Mouse (Mus musculus) CH12.LX (cell line): ENCODE results near the gene Cnbp. TPM values are rescaled to one million over a fixed set of nuclear protein-coding genes. Genes with fewer than 3 reads are reported as not detected.

Experiments used
- DNase-seq: peaks from one replicate; pipeline ENCODE4 v3.0.0-alpha.2; 2013; ENCODE audit errors: extremely low read depth
- H3K27ac ChIP-seq: 2 replicates; pipeline ENCODE4 v1.5.1; 2012; ENCODE audit warnings: low read depth, mild to moderate bottlenecking, control low read depth, moderate library complexity; ENCODE audit not compliant: insufficient read depth
- H3K27me3 ChIP-seq: replicated peaks from 2 replicates; pipeline ENCODE3; 2012; ENCODE audit warnings: inconsistent platforms
- H3K36me3 ChIP-seq, 2 experiments: replicated peaks in 1 of 2; 2 replicates each; pipeline versions ENCODE3 to v1.6.1; 2012; ENCODE audit warnings: inconsistent platforms in 1 of 2, low read length in 1 of 2, mild to moderate bottlenecking in 1 of 2, mixed read lengths in 1 of 2, moderate library complexity in 1 of 2; ENCODE audit not compliant: control insufficient read depth in 1 of 2, insufficient read depth in 1 of 2
- H3K4me1 ChIP-seq, 2 experiments: 2 replicates each; pipeline ENCODE4 v1.6.1; 2012; ENCODE audit warnings: inconsistent platforms in 1 of 2, moderate library complexity in 1 of 2; ENCODE audit not compliant: insufficient read depth in 2 of 2, control insufficient read depth in 1 of 2
- H3K4me2 ChIP-seq: 2 replicates; pipeline ENCODE4 v1.6.1; 2012; ENCODE audit warnings: low read depth, mild to moderate bottlenecking, control low read depth; ENCODE audit not compliant: poor library complexity, insufficient read depth, severe bottlenecking
- H3K4me3 ChIP-seq, 3 experiments: fragments of 150-350 bp in 1 of 3; sonication (generic) in 1 of 3; replicated peaks in 1 of 3; 2 replicates each; pipeline versions ENCODE3 to v1.5.1; 2011 to 2012; ENCODE audit warnings: low read depth in 2 of 3, low read length in 2 of 3, mild to moderate bottlenecking in 2 of 3, moderate library complexity in 2 of 3, control low read depth in 1 of 3, improper control_type of control experiment in 1 of 3, inconsistent platforms in 1 of 3, mixed read lengths in 1 of 3; ENCODE audit not compliant: poor library complexity in 1 of 3
- H3K79me2 ChIP-seq: replicated peaks from 2 replicates; pipeline ENCODE4 v1.6.1; 2012; ENCODE audit warnings: mild to moderate bottlenecking, moderate library complexity; ENCODE audit not compliant: control insufficient read depth, poor library complexity, insufficient read depth, severe bottlenecking; ENCODE audit errors: extremely low read depth
- H3K9ac ChIP-seq: 2 replicates; pipeline ENCODE4 v1.6.1; 2012; ENCODE audit warnings: low read depth, mild to moderate bottlenecking, control low read depth, moderate library complexity; ENCODE audit not compliant: insufficient read depth
- H3K9me3 ChIP-seq: replicated peaks from 2 replicates; pipeline ENCODE3; 2012; ENCODE audit warnings: low read length, inconsistent platforms, mixed read lengths
- BHLHE40 ChIP-seq: IDR thresholded peaks from 2 replicates; pipeline ENCODE4 v1.6.1; 2011; ENCODE audit warnings: mild to moderate bottlenecking, low read depth, low read length, improper control_type of control experiment
- CHD1 ChIP-seq: IDR thresholded peaks from 2 replicates; pipeline ENCODE4 v1.6.1; 2012; ENCODE audit warnings: low read depth, low read length, improper control_type of control experiment, inconsistent platforms
- ELF1 ChIP-seq: IDR thresholded peaks from 2 replicates; pipeline ENCODE4 v1.6.1; 2014; ENCODE audit warnings: low read depth, mild to moderate bottlenecking, inconsistent platforms, low read length, improper control_type of control experiment
- GABPA ChIP-seq: IDR thresholded peaks from 2 replicates; pipeline ENCODE4 v1.6.1; 2012; ENCODE audit warnings: low read depth, low read length, improper control_type of control experiment, inconsistent platforms; ENCODE audit not compliant: insufficient replicate concordance
- IRF4 ChIP-seq: IDR thresholded peaks from 2 replicates; pipeline ENCODE4 v1.6.1; 2014; ENCODE audit warnings: low read depth, mild to moderate bottlenecking, inconsistent platforms, low read length, improper control_type of control experiment
- JUN ChIP-seq: IDR thresholded peaks from 2 replicates; pipeline ENCODE4 v1.6.1; 2011; ENCODE audit warnings: low read depth, mild to moderate bottlenecking, low read length, improper control_type of control experiment, moderate library complexity; ENCODE audit not compliant: insufficient read depth
- JUND ChIP-seq: conservative IDR thresholded peaks from 2 replicates; pipeline ENCODE4 v1.6.1; 2011; ENCODE audit warnings: low read depth, low read length, improper control_type of control experiment
- KAT2A ChIP-seq: IDR thresholded peaks from 2 replicates; pipeline ENCODE4 v1.6.1; 2012; ENCODE audit warnings: low read length, improper control_type of control experiment, inconsistent platforms; ENCODE audit not compliant: insufficient replicate concordance
- MAFK ChIP-seq: IDR thresholded peaks from 2 replicates; pipeline ENCODE4 v1.6.1; 2011; ENCODE audit warnings: low read length, improper control_type of control experiment; ENCODE audit not compliant: insufficient replicate concordance
- MAZ ChIP-seq: IDR thresholded peaks from 2 replicates; pipeline ENCODE4 v1.6.1; 2012; ENCODE audit warnings: low read depth, mild to moderate bottlenecking, inconsistent platforms, low read length, improper control_type of control experiment, moderate library complexity
- NRF1 ChIP-seq: IDR thresholded peaks from 2 replicates; pipeline ENCODE4 v1.6.1; 2014; ENCODE audit warnings: low read depth, mild to moderate bottlenecking, inconsistent platforms, low read length, improper control_type of control experiment, moderate library complexity
- POLR2A ChIP-seq: IDR thresholded peaks from 2 replicates; pipeline ENCODE4 v1.6.1; 2011; ENCODE audit warnings: low read depth, mild to moderate bottlenecking, improper control_type of control experiment, low read length
- POLR2AphosphoS2 ChIP-seq: IDR thresholded peaks from 2 replicates; pipeline ENCODE4 v1.6.1; 2011; ENCODE audit warnings: low read depth, low read length, improper control_type of control experiment
- RAD21 ChIP-seq: IDR thresholded peaks from 2 replicates; pipeline ENCODE4 v1.6.1; 2011; ENCODE audit warnings: low read depth, mild to moderate bottlenecking, low read length, improper control_type of control experiment, moderate library complexity
- RCOR1 ChIP-seq: conservative IDR thresholded peaks from 2 replicates; pipeline ENCODE4 v1.6.1; 2012; ENCODE audit warnings: low read depth, mild to moderate bottlenecking, inconsistent platforms, low read length, improper control_type of control experiment
- SMC3 ChIP-seq: IDR thresholded peaks from 2 replicates; pipeline ENCODE4 v1.6.1; 2011; ENCODE audit warnings: low read depth, low read length, improper control_type of control experiment
- TBP ChIP-seq: conservative IDR thresholded peaks from 2 replicates; pipeline ENCODE4 v1.6.1; 2011; ENCODE audit warnings: low read depth, low read length, improper control_type of control experiment
- UBTF ChIP-seq: IDR thresholded peaks from 2 replicates; pipeline ENCODE4 v1.6.1; 2012; ENCODE audit warnings: low read depth, mild to moderate bottlenecking, inconsistent platforms, low read length, improper control_type of control experiment, moderate library complexity
- USF1 ChIP-seq: IDR thresholded peaks from 2 replicates; pipeline ENCODE4 v1.6.1; 2014; ENCODE audit warnings: low read depth, mild to moderate bottlenecking, inconsistent platforms, low read length, improper control_type of control experiment
- ZMIZ1 ChIP-seq: IDR thresholded peaks from 2 replicates; pipeline ENCODE4 v1.6.1; 2012; ENCODE audit warnings: low read depth, mild to moderate bottlenecking, inconsistent platforms, low read length, improper control_type of control experiment
- ZNF384 ChIP-seq: IDR thresholded peaks from 2 replicates; pipeline ENCODE4 v1.6.1; 2012; ENCODE audit warnings: low read depth, low read length, improper control_type of control experiment, inconsistent platforms
- dilution Hi-C: fragments of 300-500 bp; cut with MboI; formaldehyde crosslinking; loops from 2 replicates; pipeline ENCODE4 v1.14.3; 2020; ENCODE audit warnings: low sequenced_read_pairs; ENCODE audit not compliant: extremely low pct_unique_long_range_greater_than_20kb, extremely low pct_ligation_motif_present
- in situ Hi-C: fragments of 300-500 bp; cut with MboI; formaldehyde crosslinking; loops from 3 replicates; pipeline ENCODE4 v1.14.3; 2019; ENCODE audit warnings: low sequenced_read_pairs, low pct_ligation_motif_present, low pct_unique_long_range_greater_than_20kb, mixed read lengths
- polyA plus RNA-seq: library from polyadenylated mRNA; unstranded; fragments of >175 nt; gene quantifications from 2 replicates; pipeline ENCODE4 v1.2.1, GENCODE M21; 2012; ENCODE audit warnings: low read depth; ENCODE audit not compliant: insufficient read length
- total RNA-seq, 2 experiments: library from RNA; depleted of rRNA; stranded (reverse); fragments of 300-350 nt in 1 of 2; fragments of >200 nt in 1 of 2; gene quantifications; 2 replicates each; pipeline ENCODE4 v1.2.3; 2012 to 2014

Gene Cnbp
- total and polyA plus RNA-seq, 3 experiments, result 558 to 838 (median 649) TPM

- dilution Hi-C loops, result no loop called here
- H3K4me2 ChIP-seq, result no peak overlapping the region
- TF ChIP-seq RCOR1 (no peak), CHD1 (no peak), MAZ (no peak), RAD21 (no peak), BHLHE40 (no peak), MAFK (no peak), ELF1 (no peak), ZMIZ1 (no peak), SMC3 (no peak), TBP (no peak)
- H3K4me1 ChIP-seq, result peaks cover 14 to 48% of the 10 kb centered on the region in 2 experiments
- no peak overlapping the region for H3K27ac ChIP-seq
- H3K9ac ChIP-seq, result no peak overlapping the region
- H3K79me2 ChIP-seq, result peaks cover 32% of the 10 kb centered on the region
- in situ Hi-C loops, result no loop called here
- H3K9me3 ChIP-seq, result no peaks in the 10 kb centered on the region
- H3K27me3 ChIP-seq, result no peaks in the 10 kb centered on the region
- H3K4me3 ChIP-seq, result no peak overlapping the region
- DNase-seq, result no peak
- peaks cover 6 to 45% of the 10 kb centered on the region in 2 experiments for H3K36me3 ChIP-seq
These were observed 46.0 kb downstream of the Cnbp start for GRCm38 (mm10) chr6:87804886-87805285.

GRCm38 (mm10) chr6:87804036-87804435 is 46.9 kb downstream of the Cnbp start:
- TF ChIP-seq POLR2AphosphoS2, result no peak
- TF ChIP-seq USF1, result no peak
- TF ChIP-seq NRF1, result no peak
- no peak for TF ChIP-seq MAFK
- TF ChIP-seq JUN, result no peak
- no peak for TF ChIP-seq CHD1
- no peak for TF ChIP-seq IRF4
- TF ChIP-seq RAD21, result no peak
- TF ChIP-seq ZNF384, result no peak
- no peak for TF ChIP-seq JUND
- TF ChIP-seq SMC3, result no peak
- no peak for TF ChIP-seq BHLHE40
- TF ChIP-seq GABPA, result no peak
- no peak for TF ChIP-seq UBTF
- TF ChIP-seq POLR2A, result no peak
- TF ChIP-seq MAZ, result no peak
- TF ChIP-seq KAT2A, result no peak
- TF ChIP-seq, all 38 proteins: peak for 0
- Histone ChIP-seq H3K4me2 (no peak overlapping the region), H3K79me2 (peaks cover 25% of the 10 kb centered on the region), H3K27ac (no peak overlapping the region), H3K9me3 (no peaks in the 10 kb centered on the region), H3K4me1 (peaks cover 14 to 40% of the 10 kb centered on the region in 2 experiments), H3K36me3 (peaks cover 6 to 52% of the 10 kb centered on the region in 2 experiments), H3K9ac (no peak overlapping the region), H3K27me3 (no peaks in the 10 kb centered on the region), H3K4me3 (no peak overlapping the region)
- no peak for DNase-seq
- dilution Hi-C loops, result no loop called here
- in situ Hi-C loops, result no loop called here
